Mouse (Mus musculus): ENCODE data around the gene Nwd1. TPM values are rescaled to one million over a fixed set of nuclear protein-coding genes. Genes with fewer than 3 reads are reported as not detected.

Nwd1 gene
- polyA plus RNA-seq, 1 experiment: 0.03 TPM

GRCm38 (mm10) chr8:72765696-72766095 is 119.2 kb downstream of the Nwd1 start:
- 72% methylated on average over 4 of the region's 4 CpGs for WGBS
- Histone ChIP-seq H3K27ac (ENCODE audit: insufficient read depth, low read depth, low read length) (no peak overlapping the region), H3K36me3 (ENCODE audit: control insufficient read depth, insufficient read depth, low read length) (no peaks in the 10 kb centered on the region), H3K27me3 (ENCODE audit: control insufficient read depth, insufficient read depth, low read length) (no peaks in the 10 kb centered on the region), H3K4me1 (ENCODE audit: control insufficient read depth, insufficient read depth, insufficient read length, low read length) (no peaks in the 10 kb centered on the region; the same call in 1 of the 2 replicates), H3K4me3 (ENCODE audit: low read depth, low read length) (no peak overlapping the region)
- TF ChIP-seq POLR2A (IDR thresholded peaks at IDR 0.05; ENCODE audit: low read depth, low read length): no peak
- no peak for TF ChIP-seq CTCF (IDR thresholded peaks at IDR 0.05; ENCODE audit: extremely low read depth, insufficient read length, insufficient replicate concordance, low read depth, low read length)

GRCm38 (mm10) chr8:72766777-72767176 is 120.3 kb downstream of the Nwd1 start:
- WGBS: 36% methylated on average over 7 of the region's 7 CpGs
- no peaks in the 10 kb centered on the region for H3K27me3 ChIP-seq (ENCODE audit: control insufficient read depth, insufficient read depth, low read length)

More at GRCm38 (mm10) chr8:72766777-72767176, 120.3 kb downstream of the Nwd1 start:
- Histone ChIP-seq H3K4me3 (ENCODE audit: low read depth, low read length) (no peak overlapping the region), H3K36me3 (ENCODE audit: control insufficient read depth, insufficient read depth, low read length) (no peaks in the 10 kb centered on the region), H3K27ac (ENCODE audit: insufficient read depth, low read depth, low read length) (no peak overlapping the region), H3K4me1 (ENCODE audit: control insufficient read depth, insufficient read depth, insufficient read length, low read length) (no peaks in the 10 kb centered on the region)
- TF ChIP-seq CTCF (IDR thresholded peaks at IDR 0.05; ENCODE audit: extremely low read depth, insufficient read length, insufficient replicate concordance, low read depth, low read length) (no peak), POLR2A (IDR thresholded peaks at IDR 0.05; ENCODE audit: low read depth, low read length) (no peak)

Other genes with a start within 250 kb of the Nwd1 start
- 14.5 and 27.0 TPM in 2 replicates for gene Eps15l1, start 225.3 kb upstream of the Nwd1 start, polyA plus RNA-seq (2012; rRNA removed)
- not detected in 2 replicates for gene Calr3, start 202.8 kb upstream of the Nwd1 start, polyA plus RNA-seq (2012; rRNA removed)
- 1.8 and 3.2 TPM in 2 replicates for gene 1700030K09Rik, start 202.8 kb upstream of the Nwd1 start, polyA plus RNA-seq (2012; rRNA removed)
- 32.8 and 43.8 TPM in 2 replicates for gene Cherp, start 171.5 kb upstream of the Nwd1 start, polyA plus RNA-seq (2012; rRNA removed)
- gene Slc35e1, start 154.1 kb upstream of the Nwd1 start, polyA plus RNA-seq (2012; rRNA removed): 87.7 and 167 TPM in 2 replicates
- gene Med26, start 98.4 kb upstream of the Nwd1 start, polyA plus RNA-seq (2012; rRNA removed): 7.8 and 15.1 TPM in 2 replicates
- gene Smim7, start 75.6 kb upstream of the Nwd1 start, polyA plus RNA-seq (2012; rRNA removed): 17.7 and 29.3 TPM in 2 replicates
- gene Tmem38a, start 74.7 kb upstream of the Nwd1 start, polyA plus RNA-seq (2012; rRNA removed): 11.5 and 13.7 TPM in 2 replicates
- gene Sin3b, start 76.6 kb downstream of the Nwd1 start, polyA plus RNA-seq (2012; rRNA removed): 62.4 and 114 TPM in 2 replicates
- gene F2rl3, start 115.2 kb downstream of the Nwd1 start, polyA plus RNA-seq (2012; rRNA removed): 6.3 and 10.6 TPM in 2 replicates